In genomic region chr9:60768393-60768792, GRCm38 (mm10) we compare ENCODE assay signal across 12 mouse cellular contexts. TPM values are rescaled to one million over a fixed set of nuclear protein-coding genes. Genes with fewer than 3 reads are reported as not detected.
DNase-seq lines count a peak whose midpoint lies in the region; ATAC-seq and TF ChIP-seq lines count a peak whose summit lies in the region.
"Had no signal": no experiment of that assay in that cellular context is flagged by ENCODE, and none has a peak within 500 bp of the region (broad histone marks: within the 10 kb centered on the region; RNA-seq: fewer than 3 reads in every experiment).

No protein-coding gene starts in this region.

- H3K4me2 ChIP-seq in embryonic facial prominence, embryonic 14.5 days (ENCODE audit: low read depth, low read length), result no peak overlapping the region
- peak overlapping the region; percentile 13; the same call in 1 of the 2 replicates for H3K4me2 ChIP-seq in kidney, embryonic 15.5 days
- no peak overlapping the region for H3K4me2 ChIP-seq in midbrain, postnatal 0 days (ENCODE audit: low read depth, low read length, poor library complexity, severe bottlenecking)
- H3K4me2 ChIP-seq in midbrain, embryonic 13.5 days (replicated peaks), result no peak overlapping the region

- no peaks in the 10 kb centered on the region for H3K27me3 ChIP-seq in embryonic facial prominence, embryonic 14.5 days (replicated peaks; ENCODE audit: control insufficient read depth, insufficient read depth, low read length)
- no peaks in the 10 kb centered on the region for H3K27me3 ChIP-seq in embryonic facial prominence, embryonic 10.5 days (replicated peaks; ENCODE audit: low read depth, poor library complexity, severe bottlenecking)
- H3K27me3 ChIP-seq in kidney, embryonic 15.5 days, result no peaks in the 10 kb centered on the region
- no peaks in the 10 kb centered on the region for H3K27me3 ChIP-seq in midbrain, postnatal 0 days (ENCODE audit: insufficient read depth, low read length)
- no peaks in the 10 kb centered on the region for H3K27me3 ChIP-seq in midbrain, embryonic 13.5 days

- no peak for TF ChIP-seq CTCF in midbrain, postnatal 0 days (IDR thresholded peaks at IDR 0.05)

- no peaks in the 10 kb centered on the region for H3K9me3 ChIP-seq in embryonic facial prominence, embryonic 14.5 days (ENCODE audit: control insufficient read depth, low read length)
- no peaks in the 10 kb centered on the region for H3K9me3 ChIP-seq in embryonic facial prominence, embryonic 10.5 days
- H3K9me3 ChIP-seq in kidney, embryonic 15.5 days (replicated peaks), result no peaks in the 10 kb centered on the region
- H3K9me3 ChIP-seq in midbrain, postnatal 0 days (ENCODE audit: low read length), result no peaks in the 10 kb centered on the region
- H3K9me3 ChIP-seq in midbrain, embryonic 13.5 days, result no peaks in the 10 kb centered on the region
- H3K9me3 ChIP-seq: G1E had no signal

- no peak overlapping the region for H3K27ac ChIP-seq in embryonic facial prominence, embryonic 14.5 days (replicated peaks; ENCODE audit: low read depth, low read length)
- no peak overlapping the region for H3K27ac ChIP-seq in embryonic facial prominence, embryonic 10.5 days (replicated peaks)
- peak overlapping the region; percentile 11; the same call in 1 of the 2 replicates for H3K27ac ChIP-seq in kidney, embryonic 15.5 days
- peak overlapping the region; percentile 26; the same call in 1 of the 2 replicates for H3K27ac ChIP-seq in midbrain, postnatal 0 days (ENCODE audit: low read depth, low read length)
- no peak overlapping the region for H3K27ac ChIP-seq in midbrain, embryonic 13.5 days
- H3K27ac ChIP-seq: liver, embryonic 14.5 days had no signal

- WGBS in embryonic facial prominence, embryonic 14.5 days, result 58% methylated on average over 9 of the region's 9 CpGs
- WGBS in embryonic facial prominence, embryonic 10.5 days, result 81% methylated on average over 9 of the region's 9 CpGs
- 68% methylated on average over 9 of the region's 9 CpGs for WGBS in kidney, embryonic 15.5 days
- WGBS in midbrain, postnatal 0 days, result 63% methylated on average over 9 of the region's 9 CpGs
- 80% methylated on average over 9 of the region's 9 CpGs for WGBS in midbrain, embryonic 13.5 days

- peaks cover 8% of the 10 kb centered on the region; the same call in 1 of the 2 replicates for H3K4me1 ChIP-seq in embryonic facial prominence, embryonic 14.5 days (ENCODE audit: control insufficient read depth, insufficient read depth, low read length)
- peaks cover 30% of the 10 kb centered on the region for H3K4me1 ChIP-seq in embryonic facial prominence, embryonic 10.5 days
- H3K4me1 ChIP-seq in kidney, embryonic 15.5 days, result peaks cover 33% of the 10 kb centered on the region
- no peaks in the 10 kb centered on the region for H3K4me1 ChIP-seq in midbrain, postnatal 0 days (ENCODE audit: insufficient read depth, low read length)
- no peaks in the 10 kb centered on the region for H3K4me1 ChIP-seq in midbrain, embryonic 13.5 days (replicated peaks)

- H3K36me3 ChIP-seq in embryonic facial prominence, embryonic 14.5 days (ENCODE audit: control insufficient read depth, insufficient read depth, low read length), result no peaks in the 10 kb centered on the region
- no peaks in the 10 kb centered on the region for H3K36me3 ChIP-seq in embryonic facial prominence, embryonic 10.5 days (replicated peaks)
- no peaks in the 10 kb centered on the region for H3K36me3 ChIP-seq in kidney, embryonic 15.5 days
- H3K36me3 ChIP-seq in midbrain, postnatal 0 days (ENCODE audit: insufficient read depth, low read length), result no peaks in the 10 kb centered on the region
- no peaks in the 10 kb centered on the region for H3K36me3 ChIP-seq in midbrain, embryonic 13.5 days
- H3K36me3 ChIP-seq: G1E had no signal

- H3K9ac ChIP-seq in embryonic facial prominence, embryonic 14.5 days (ENCODE audit: low read depth, low read length), result no peak overlapping the region
- no peak overlapping the region for H3K9ac ChIP-seq in kidney, embryonic 15.5 days
- no peak overlapping the region for H3K9ac ChIP-seq in midbrain, postnatal 0 days (replicated peaks; ENCODE audit: low read length, poor library complexity, severe bottlenecking)
- no peak overlapping the region for H3K9ac ChIP-seq in midbrain, embryonic 13.5 days (replicated peaks)
- H3K9ac ChIP-seq: liver, embryonic 14.5 days had no signal

- no peak; the same call in 1 of the 2 replicates for ATAC-seq in embryonic facial prominence, embryonic 14.5 days (ENCODE audit: low read depth)
- no peak for ATAC-seq in kidney, embryonic 15.5 days (replicated peaks; ENCODE audit: low FRiP score)
- ATAC-seq in midbrain, postnatal 0 days (ENCODE audit: low FRiP score), result no peak
- no peak for ATAC-seq in midbrain, embryonic 13.5 days
- ATAC-seq: forebrain, embryonic 16.5 days had no signal

- no peak overlapping the region for H3K4me3 ChIP-seq in embryonic facial prominence, embryonic 14.5 days (ENCODE audit: low read depth, low read length)
- no peak overlapping the region for H3K4me3 ChIP-seq in embryonic facial prominence, embryonic 10.5 days
- no peak overlapping the region for H3K4me3 ChIP-seq in kidney, embryonic 15.5 days (replicated peaks)
- H3K4me3 ChIP-seq in midbrain, postnatal 0 days (ENCODE audit: low read depth, low read length), result no peak overlapping the region
- H3K4me3 ChIP-seq in midbrain, embryonic 13.5 days (replicated peaks), result no peak overlapping the region

- peak; percentile 27 for DNase-seq in embryonic facial prominence, embryonic 14.5 days (ENCODE audit: low spot score)
- no peak for DNase-seq in embryonic facial prominence, embryonic 10.5 days (ENCODE audit: low spot score)
- no peak for DNase-seq in kidney, adult 11 months
- peak; percentile 25 for DNase-seq in midbrain, postnatal 0 days (ENCODE audit: low spot score)
- DNase-seq in retina, embryonic 14.5 days (ENCODE audit: low spot score), result peak; percentile 42
- DNase-seq in right cerebral cortex, postnatal 25 days, result no peak

RNA-seq across cellular contexts. Expression of gene Uaca, which starts 25.9 kb away (rescaled TPM):
- polyA plus RNA-seq in embryonic facial prominence, embryonic 14.5 days (2014; fragmentation: Nextera tagmentation; extraction: Ambion mirVana), result 31.5 and 31.8 TPM in 2 replicates
- 30.0 and 31.0 TPM in 2 replicates for polyA plus RNA-seq in embryonic facial prominence, embryonic 10.5 days (2016; fragmentation: Nextera tagmentation; extraction: Ambion mirVana)
- polyA plus RNA-seq in kidney, embryonic 15.5 days (2015; fragmentation: Nextera tagmentation; extraction: Ambion mirVana), result 33.5 and 36.2 TPM in 2 replicates
- total RNA-seq in midbrain, postnatal 0 days (2014; rRNA removed), result 6.1 and 8.9 TPM in 2 replicates
- polyA plus RNA-seq in midbrain, postnatal 0 days (2015; fragmentation: Nextera tagmentation; extraction: Ambion mirVana), result 10.8 and 11.5 TPM in 2 replicates
- polyA plus RNA-seq in midbrain, embryonic 13.5 days (2015; fragmentation: Nextera tagmentation; extraction: Ambion mirVana), result 17.5 and 22.0 TPM in 2 replicates
- total RNA-seq: monocyte, adult 5-6 weeks had no signal
- polyA plus RNA-seq: G1E had no signal

RNA-seq across cellular contexts. Expression of gene Larp6, which starts 55.6 kb away (rescaled TPM):
- polyA plus RNA-seq in embryonic facial prominence, embryonic 14.5 days (2014; fragmentation: Nextera tagmentation; extraction: Ambion mirVana), result 3.3 and 4.7 TPM in 2 replicates
- polyA plus RNA-seq in embryonic facial prominence, embryonic 10.5 days (2016; fragmentation: Nextera tagmentation; extraction: Ambion mirVana), result 0.72 TPM in 2 replicates
- 1.6 and 1.7 TPM in 2 replicates for polyA plus RNA-seq in kidney, embryonic 15.5 days (2015; fragmentation: Nextera tagmentation; extraction: Ambion mirVana)
- total RNA-seq in midbrain, postnatal 0 days (2014; rRNA removed), result 37.3 and 42.6 TPM in 2 replicates
- 30.4 and 31.4 TPM in 2 replicates for polyA plus RNA-seq in midbrain, postnatal 0 days (2015; fragmentation: Nextera tagmentation; extraction: Ambion mirVana)
- polyA plus RNA-seq in midbrain, embryonic 13.5 days (2015; fragmentation: Nextera tagmentation; extraction: Ambion mirVana), result 6.5 and 7.7 TPM in 2 replicates
- total RNA-seq: G1E; monocyte, adult 5-6 weeks had no signal
- polyA plus RNA-seq: G1E had no signal

Comparison
In these comparisons a context has a peak if more than half of its experiments do, and no peak if none do; other contexts are left out.
1. DNase-seq: peak in embryonic facial prominence, embryonic 14.5 days (single experiment), midbrain, postnatal 0 days (single experiment) and retina, embryonic 14.5 days (single experiment); none in embryonic facial prominence, embryonic 10.5 days (single experiment), kidney, adult 11 months (single experiment) and right cerebral cortex, postnatal 25 days (single experiment).
2. H3K27ac ChIP-seq: peak in kidney, embryonic 15.5 days (single experiment) and midbrain, postnatal 0 days (single experiment); none in embryonic facial prominence, embryonic 14.5 days (single experiment), embryonic facial prominence, embryonic 10.5 days (single experiment) and midbrain, embryonic 13.5 days (single experiment).